Mouse (Mus musculus) myocyte (in vitro differentiated cells): Measurements from ENCODE around the gene Lrrc34.

ENCODE experiments used
- E2F4 ChIP-seq: IDR thresholded peaks from one replicate; pipeline ENCODE4 v1.6.1; 2011; ENCODE audit warnings: mild to moderate bottlenecking, control low read depth, moderate library complexity; ENCODE audit not compliant: insufficient read depth
- MYOG ChIP-seq, 3 experiments: IDR thresholded peaks; one replicate each; pipeline ENCODE4 v1.6.1; 2011; ENCODE audit warnings: control low read depth in 2 of 3, low read depth in 2 of 3, mild to moderate bottlenecking in 2 of 3; ENCODE audit not compliant: insufficient read length in 2 of 3, control insufficient read depth in 1 of 3, insufficient read depth in 1 of 3
- POLR2A ChIP-seq: IDR thresholded peaks from one replicate; pipeline ENCODE4 v1.6.1; 2011; ENCODE audit warnings: low read depth, mild to moderate bottlenecking, control low read depth, moderate library complexity; ENCODE audit not compliant: insufficient read length
- SRF ChIP-seq: IDR thresholded peaks from one replicate; pipeline ENCODE4 v1.6.1; 2011; ENCODE audit warnings: low read depth; ENCODE audit not compliant: control insufficient read depth, insufficient read length
- TCF12 ChIP-seq: IDR thresholded peaks from one replicate; pipeline ENCODE4 v1.6.1; 2011; ENCODE audit warnings: mild to moderate bottlenecking, control low read depth; ENCODE audit not compliant: poor library complexity, insufficient read depth, severe bottlenecking

- no peak for TF ChIP-seq POLR2A
- no peak for TF ChIP-seq TCF12
- TF ChIP-seq E2F4 = no peak
- no peak for TF ChIP-seq MYOG (IDR thresholded peaks at IDR 0.05; ENCODE audit: control insufficient read depth in 1 of 3, insufficient read depth in 1 of 3, insufficient read length in 2 of 3, low read depth in 2 of 3)
- no peak for TF ChIP-seq SRF
Measured at GRCm38 (mm10) chr3:30635629-30636028, 12.0 kb downstream of the Lrrc34 start.
